Mouse (Mus musculus): ENCODE results near the gene Hes1. TPM values are rescaled to one million over a fixed set of nuclear protein-coding genes. Genes with fewer than 3 reads are reported as not detected.

The Hes1 gene
- polyA plus RNA-seq, 1 experiment from 2014 or later: 102 TPM

GRCm38 (mm10) chr16:30047010-30047409, 17.2 kb upstream of the Hes1 start:
- DNase-seq (ENCODE audit: low spot score): no peak
- Histone ChIP-seq H3K9ac (ENCODE audit: low read depth, low read length) (no peak overlapping the region), H3K9me3 (replicated peaks; ENCODE audit: low read length) (no peaks in the 10 kb centered on the region), H3K4me2 (ENCODE audit: low read length) (no peak overlapping the region), H3K36me3 (ENCODE audit: insufficient read depth, low read length) (no peaks in the 10 kb centered on the region), H3K27ac (no peak overlapping the region), H3K27me3 (ENCODE audit: insufficient read depth, low read length) (no peaks in the 10 kb centered on the region), H3K4me3 (replicated peaks; ENCODE audit: low read depth, low read length) (no peak overlapping the region), H3K4me1 (replicated peaks; ENCODE audit: insufficient read depth, low read length) (0 out of 2 replicates have a peak, but pooled peaks cover 3% of the 10 kb centered on the region)
- ATAC-seq (replicated peaks; ENCODE audit: low FRiP score, low read depth): no peak
- TF ChIP-seq CTCF (IDR thresholded peaks at IDR 0.05; ENCODE audit: low read depth): no peak
- 87% methylated on average over 7 of the region's 7 CpGs for WGBS

GRCm38 (mm10) chr16:30047421-30047831, 16.8 kb upstream of the Hes1 start:
- H3K4me2 ChIP-seq (ENCODE audit: low read length): no peak overlapping the region

GRCm38 (mm10) chr16:30050767-30051490, 13.3 kb upstream of the Hes1 start:
- Histone ChIP-seq H3K9me3 (replicated peaks; ENCODE audit: low read length) (no peaks in the 10 kb centered on the region), H3K4me1 (replicated peaks; ENCODE audit: insufficient read depth, low read length) (0 out of 2 replicates have a peak, but pooled peaks cover 7% of the 10 kb centered on the region), H3K27me3 (ENCODE audit: insufficient read depth, low read length) (no peaks in the 10 kb centered on the region), H3K4me2 (ENCODE audit: low read length) (no peak overlapping the region), H3K4me3 (replicated peaks; ENCODE audit: low read depth, low read length) (no peak overlapping the region), H3K36me3 (ENCODE audit: insufficient read depth, low read length) (no peaks in the 10 kb centered on the region), H3K27ac (no peak overlapping the region), H3K9ac (ENCODE audit: low read depth, low read length) (no peak overlapping the region)
- 0 out of 2 replicates have a peak, but pooled peaks have one; percentile 39 for ATAC-seq (replicated peaks; ENCODE audit: low FRiP score, low read depth)
- DNase-seq (ENCODE audit: low spot score): no peak
- WGBS: 47% methylated on average over 10 of the region's 10 CpGs
- TF ChIP-seq CTCF (IDR thresholded peaks at IDR 0.05; ENCODE audit: low read depth): no peak

More at GRCm38 (mm10) chr16:30047421-30047831, 16.8 kb upstream of the Hes1 start:
- no peak for ATAC-seq (replicated peaks; ENCODE audit: low FRiP score, low read depth)
- no peaks in the 10 kb centered on the region for H3K36me3 ChIP-seq (ENCODE audit: insufficient read depth, low read length)
- no peak for TF ChIP-seq CTCF (IDR thresholded peaks at IDR 0.05; ENCODE audit: low read depth)
- H3K9me3 ChIP-seq (replicated peaks; ENCODE audit: low read length): no peaks in the 10 kb centered on the region
- H3K4me3 ChIP-seq (replicated peaks; ENCODE audit: low read depth, low read length): no peak overlapping the region
- H3K27me3 ChIP-seq (ENCODE audit: insufficient read depth, low read length): no peaks in the 10 kb centered on the region
- H3K9ac ChIP-seq (ENCODE audit: low read depth, low read length): no peak overlapping the region
- 0 out of 2 replicates have a peak, but pooled peaks cover 3% of the 10 kb centered on the region for H3K4me1 ChIP-seq (replicated peaks; ENCODE audit: insufficient read depth, low read length)
- no peak for DNase-seq (ENCODE audit: low spot score)
- H3K27ac ChIP-seq: no peak overlapping the region
- WGBS: 38% methylated on average over 11 of the region's 11 CpGs

DNA sequence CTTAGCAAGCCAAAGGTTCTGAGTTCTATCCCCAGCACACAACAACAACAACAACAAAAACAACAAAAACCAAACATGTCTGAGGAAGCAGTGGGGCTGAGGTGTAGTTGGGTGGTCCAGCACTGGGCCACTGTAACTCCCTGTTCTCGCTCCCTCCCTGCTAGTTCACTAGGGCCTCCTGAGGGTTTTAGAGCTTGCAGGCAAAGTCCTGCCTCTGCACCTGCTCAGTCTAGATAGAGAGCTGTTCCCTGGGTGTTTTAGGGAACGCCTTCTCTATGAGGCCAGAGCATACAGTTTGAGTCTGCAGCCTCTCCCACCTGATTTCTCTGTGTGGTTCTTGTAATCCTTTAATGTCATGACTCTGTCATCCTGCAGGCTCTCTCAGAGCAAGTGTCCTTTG, 11.9 kb upstream of the Hes1 start:
- no peak overlapping the region for H3K4me2 ChIP-seq (ENCODE audit: low read length)
- no peak for TF ChIP-seq CTCF (IDR thresholded peaks at IDR 0.05; ENCODE audit: low read depth)
- no peaks in the 10 kb centered on the region for H3K27me3 ChIP-seq (ENCODE audit: insufficient read depth, low read length)
- no peak overlapping the region for H3K4me3 ChIP-seq (replicated peaks; ENCODE audit: low read depth, low read length)
- no peak overlapping the region for H3K27ac ChIP-seq
- no peak for ATAC-seq (replicated peaks; ENCODE audit: low FRiP score, low read depth)
- H3K9me3 ChIP-seq (replicated peaks; ENCODE audit: low read length): no peaks in the 10 kb centered on the region
- WGBS: 65% methylated on average over 2 of the region's 2 CpGs
- H3K4me1 ChIP-seq (replicated peaks; ENCODE audit: insufficient read depth, low read length): 0 out of 2 replicates have a peak, but pooled peaks cover 7% of the 10 kb centered on the region
- H3K36me3 ChIP-seq (ENCODE audit: insufficient read depth, low read length): no peaks in the 10 kb centered on the region
- DNase-seq (ENCODE audit: low spot score): no peak
- no peak overlapping the region for H3K9ac ChIP-seq (ENCODE audit: low read depth, low read length)

DNA sequence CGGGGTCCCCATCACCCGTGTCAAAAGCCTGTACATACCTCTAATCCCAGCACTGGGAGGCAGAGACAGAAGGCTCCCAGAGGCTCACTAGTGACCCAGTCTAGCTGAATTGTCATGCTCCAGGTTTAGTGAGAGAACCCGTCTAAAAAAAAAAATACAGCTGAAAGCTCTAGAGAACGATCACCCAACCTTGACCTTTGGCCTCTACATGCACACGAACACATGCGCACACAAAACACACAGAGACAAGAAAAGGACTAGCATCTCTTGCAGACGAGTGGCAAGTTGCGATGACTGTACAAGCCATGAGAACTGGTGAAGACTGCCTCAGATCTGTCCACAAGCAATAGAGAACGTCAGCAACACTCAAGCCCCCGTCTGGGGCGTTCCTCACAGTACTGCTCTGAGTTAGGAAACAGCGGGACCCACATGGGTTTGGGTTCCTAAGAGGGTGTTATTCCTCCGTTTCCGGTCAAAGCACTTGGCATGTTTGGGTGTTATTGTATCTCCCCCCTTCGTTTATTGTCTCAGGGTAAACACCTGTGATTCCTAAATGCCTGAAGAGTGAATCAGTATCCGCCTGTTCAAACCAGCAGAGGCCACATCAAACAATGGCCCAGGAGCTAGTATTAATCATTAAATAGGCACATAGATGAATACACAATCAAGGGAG, 11.2 kb upstream of the Hes1 start:
- no peak for TF ChIP-seq CTCF (IDR thresholded peaks at IDR 0.05; ENCODE audit: low read depth)
- peak; percentile 53 for ATAC-seq (replicated peaks; ENCODE audit: low FRiP score, low read depth)
- H3K9ac ChIP-seq (ENCODE audit: low read depth, low read length): no peak overlapping the region
- H3K36me3 ChIP-seq (ENCODE audit: insufficient read depth, low read length): no peaks in the 10 kb centered on the region
- H3K27me3 ChIP-seq (ENCODE audit: insufficient read depth, low read length): no peaks in the 10 kb centered on the region
- 51% methylated on average over 16 of the region's 16 CpGs for WGBS
- peak; percentile 37 for DNase-seq (ENCODE audit: low spot score)
- H3K4me1 ChIP-seq (replicated peaks; ENCODE audit: insufficient read depth, low read length): 0 out of 2 replicates have a peak, but pooled peaks cover 4% of the 10 kb centered on the region
- no peak overlapping the region for H3K4me3 ChIP-seq (replicated peaks; ENCODE audit: low read depth, low read length)
- H3K9me3 ChIP-seq (replicated peaks; ENCODE audit: low read length): no peaks in the 10 kb centered on the region
- H3K27ac ChIP-seq: peak overlapping the region; percentile 55
- no peak overlapping the region for H3K4me2 ChIP-seq (ENCODE audit: low read length)

DNA sequence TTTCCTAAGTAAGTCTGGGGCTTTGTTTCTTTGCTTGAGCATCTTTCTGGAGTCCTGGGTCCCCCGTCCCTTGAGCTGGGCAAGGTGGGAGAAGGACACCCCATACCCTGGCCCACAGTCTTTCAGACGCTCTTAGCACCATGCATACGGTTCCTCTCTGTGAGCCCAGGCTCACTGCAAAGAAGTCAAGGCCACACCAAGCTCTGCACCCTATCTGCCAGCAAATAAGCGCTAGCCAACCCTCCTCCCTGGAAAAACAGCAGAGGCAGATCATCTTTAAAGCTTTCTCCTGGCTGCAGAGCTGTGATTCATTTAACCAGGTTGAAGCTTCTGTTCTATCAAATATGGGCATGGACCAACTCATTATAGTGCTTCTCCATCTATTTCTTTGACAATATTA, 9.6 kb upstream of the Hes1 start:
- H3K4me2 ChIP-seq (ENCODE audit: low read length): no peak overlapping the region
- WGBS: 84% methylated on average over 4 of the region's 4 CpGs
- H3K27ac ChIP-seq: no peak overlapping the region
- no peak for ATAC-seq (replicated peaks; ENCODE audit: low FRiP score, low read depth)
- no peak for DNase-seq (ENCODE audit: low spot score)
- H3K9ac ChIP-seq (ENCODE audit: low read depth, low read length): no peak overlapping the region
- no peaks in the 10 kb centered on the region for H3K36me3 ChIP-seq (ENCODE audit: insufficient read depth, low read length)
- H3K9me3 ChIP-seq (replicated peaks; ENCODE audit: low read length): no peaks in the 10 kb centered on the region
- H3K4me3 ChIP-seq (replicated peaks; ENCODE audit: low read depth, low read length): no peak overlapping the region
- TF ChIP-seq CTCF (IDR thresholded peaks at IDR 0.05; ENCODE audit: low read depth): no peak
- H3K4me1 ChIP-seq (replicated peaks; ENCODE audit: insufficient read depth, low read length): peaks cover 11% of the 10 kb centered on the region
- no peaks in the 10 kb centered on the region for H3K27me3 ChIP-seq (ENCODE audit: insufficient read depth, low read length)
